Mouse (Mus musculus) embryonic facial prominence, embryonic 15.5 days (tissue): ENCODE results near the gene Abhd17c. TPM values are rescaled to one million over a fixed set of nuclear protein-coding genes. Genes with fewer than 3 reads are reported as not detected.

ENCODE experiments used
- ATAC-seq: fragments of 200-750 bp; cut with Nextera tagmentation; 2 replicates; pipeline ENCODE4 v1.8.0; 2017; ENCODE audit warnings: low read depth, moderate TSS enrichment; ENCODE audit not compliant: insufficient number of reproducible peaks, low FRiP score, low TSS enrichment
- H3K27ac ChIP-seq: fragments of 300-500 bp; sonication (generic); replicated peaks from 2 replicates; pipeline ENCODE4 v1.5.1; 2015; ENCODE audit warnings: mild to moderate bottlenecking, inconsistent platforms
- H3K27me3 ChIP-seq: fragments of 300-500 bp; sonication (generic); 2 replicates; pipeline ENCODE4 v1.6.1; 2015; ENCODE audit warnings: inconsistent platforms
- H3K36me3 ChIP-seq: fragments of 300-500 bp; sonication (generic); 2 replicates; pipeline ENCODE4 v1.6.1; 2015; ENCODE audit warnings: mild to moderate bottlenecking, inconsistent platforms
- H3K4me1 ChIP-seq: fragments of 300-500 bp; sonication (generic); 2 replicates; pipeline ENCODE4 v1.6.1; 2015; ENCODE audit warnings: inconsistent platforms
- H3K4me2 ChIP-seq: fragments of 300-500 bp; sonication (generic); replicated peaks from 2 replicates; pipeline ENCODE4 v1.6.1; 2015; ENCODE audit warnings: mild to moderate bottlenecking, inconsistent platforms
- H3K4me3 ChIP-seq: fragments of 300-500 bp; sonication (generic); replicated peaks from 2 replicates; pipeline ENCODE4 v1.5.1; 2015; ENCODE audit warnings: mild to moderate bottlenecking, inconsistent platforms
- H3K9ac ChIP-seq: fragments of 300-500 bp; sonication (generic); 2 replicates; pipeline ENCODE4 v1.6.1; 2015; ENCODE audit warnings: inconsistent platforms
- H3K9me3 ChIP-seq: fragments of 300-500 bp; sonication (generic); replicated peaks from 2 replicates; pipeline ENCODE4 v1.6.1; 2016; ENCODE audit warnings: inconsistent platforms
- WGBS: fragments of 180-500 bp; shearing (Covaris S2); methylation state at CpG from one replicate; pipeline ENCODE4 v1.1.7; 2015; 5-methylcytosine and 5-hydroxymethylcytosine counted together
- polyA plus RNA-seq: library from polyadenylated mRNA; unstranded; fragments of >200 nt; fragmentation: Nextera tagmentation; extraction: Ambion mirVana; gene quantifications from 2 replicates; pipeline ENCODE4 v1.2.1, GENCODE M21; 2015

Gene Abhd17c
- polyA plus RNA-seq, 1 experiment from 2014 or later, result 39.5 TPM

- no peaks in the 10 kb centered on the region for H3K27me3 ChIP-seq
- peaks cover 27% of the 10 kb centered on the region for H3K4me1 ChIP-seq
- H3K4me2 ChIP-seq, result peak overlapping the region; percentile 86
- no peak for ATAC-seq
- H3K27ac ChIP-seq, result no peak overlapping the region
- H3K4me3 ChIP-seq, result peak overlapping the region; percentile 87
- H3K9me3 ChIP-seq, result no peaks in the 10 kb centered on the region
- WGBS, result 64% methylated on average over 6 of the region's 6 CpGs
- no peak overlapping the region for H3K9ac ChIP-seq
- H3K36me3 ChIP-seq, result no peaks in the 10 kb centered on the region
These were observed 681 bp upstream of the Abhd17c start for GRCm38 (mm10) chr7:84152374-84152773.

GRCm38 (mm10) chr7:84151960-84152334 is 254 bp upstream of the Abhd17c start:
- peak overlapping the region; percentile 86 for H3K4me2 ChIP-seq
- 0% methylated on average over 36 of the region's 55 CpGs for WGBS
- H3K9me3 ChIP-seq, result no peaks in the 10 kb centered on the region
- no peaks in the 10 kb centered on the region for H3K27me3 ChIP-seq
- ATAC-seq, result peak; percentile 96
- H3K4me3 ChIP-seq, result peak overlapping the region; percentile 87
- H3K9ac ChIP-seq, result peak overlapping the region; percentile 86
- peaks cover 27% of the 10 kb centered on the region for H3K4me1 ChIP-seq
- H3K27ac ChIP-seq, result peak overlapping the region; percentile 90
- no peaks in the 10 kb centered on the region for H3K36me3 ChIP-seq

DNA sequence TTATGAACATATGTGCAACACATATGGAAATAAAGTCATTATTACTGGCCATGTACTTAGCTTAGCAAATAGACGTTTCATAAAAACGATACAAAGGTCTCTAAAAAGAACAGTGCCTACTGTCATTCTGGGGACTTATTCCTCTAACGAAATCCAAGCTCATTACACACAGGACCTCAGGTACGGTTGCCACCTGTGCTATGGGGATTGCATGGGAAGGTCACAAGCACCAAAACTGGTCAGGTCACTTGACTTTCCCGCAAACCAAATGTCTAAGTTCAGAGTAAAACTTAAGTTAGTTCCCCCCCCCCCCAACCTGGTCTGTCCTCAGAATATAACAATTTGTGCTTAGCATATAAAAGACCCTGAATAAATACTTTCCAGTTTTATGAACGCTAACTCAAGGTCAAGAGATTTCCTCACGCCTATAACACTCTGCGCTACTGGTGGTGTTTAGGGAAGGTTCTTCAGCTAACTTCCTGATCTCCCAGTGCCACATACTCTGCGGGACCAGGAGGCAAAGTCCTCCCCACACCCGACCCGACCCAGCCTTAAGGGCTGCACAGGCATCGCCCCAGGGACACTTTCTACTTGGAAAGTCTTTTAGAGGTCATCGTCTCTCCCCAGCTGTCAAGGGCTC is 1.2 kb downstream of the Abhd17c start:
- WGBS, result 5% methylated on average over 13 of the region's 13 CpGs
- Histone ChIP-seq H3K4me1 (peaks cover 34% of the 10 kb centered on the region), H3K27me3 (no peaks in the 10 kb centered on the region), H3K36me3 (no peaks in the 10 kb centered on the region), H3K4me2 (peak overlapping the region; percentile 86), H3K27ac (peak overlapping the region; percentile 90; the same call in 1 of the 2 replicates), H3K9ac (peak overlapping the region; percentile 86), H3K9me3 (no peaks in the 10 kb centered on the region), H3K4me3 (peak overlapping the region; percentile 87)
- no peak for ATAC-seq

GRCm38 (mm10) chr7:84149821-84150220 is 1.9 kb downstream of the Abhd17c start:
- ATAC-seq, result no peak

DNA sequence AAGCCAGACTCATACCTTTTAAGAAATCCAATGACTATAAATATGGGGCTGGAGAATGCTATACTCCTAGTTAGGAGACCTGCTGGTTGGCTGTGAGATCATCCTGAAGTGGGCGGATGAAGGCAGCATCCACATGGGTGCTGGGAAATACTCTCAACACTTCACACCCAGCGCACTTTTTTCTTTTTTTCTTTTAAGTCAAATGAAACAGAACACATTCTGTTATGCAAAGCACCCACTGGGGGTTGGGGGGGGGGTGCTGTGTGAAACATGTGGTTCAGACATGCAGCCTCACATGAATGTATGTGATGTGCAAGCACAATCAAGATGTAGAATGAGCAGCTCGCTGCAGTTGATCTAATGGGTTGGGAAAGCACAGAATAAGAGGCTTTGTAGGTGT is 2.8 kb downstream of the Abhd17c start:
- no peaks in the 10 kb centered on the region for H3K9me3 ChIP-seq
- H3K4me1 ChIP-seq, result peaks cover 39% of the 10 kb centered on the region
- no peaks in the 10 kb centered on the region for H3K36me3 ChIP-seq
- H3K4me3 ChIP-seq, result no peak overlapping the region
- H3K9ac ChIP-seq, result no peak overlapping the region
- no peaks in the 10 kb centered on the region for H3K27me3 ChIP-seq
- no peak for ATAC-seq
- H3K4me2 ChIP-seq, result no peak overlapping the region
- WGBS, result 81% methylated on average over 3 of the region's 3 CpGs
- no peak overlapping the region for H3K27ac ChIP-seq

More at GRCm38 (mm10) chr7:84149821-84150220, 1.9 kb downstream of the Abhd17c start:
- peaks cover 35% of the 10 kb centered on the region for H3K4me1 ChIP-seq
- no peaks in the 10 kb centered on the region for H3K36me3 ChIP-seq
- peak overlapping the region; percentile 86 for H3K4me2 ChIP-seq
- H3K27me3 ChIP-seq, result no peaks in the 10 kb centered on the region
- no peak overlapping the region for H3K9ac ChIP-seq
- H3K27ac ChIP-seq, result no peak overlapping the region
- H3K4me3 ChIP-seq, result peak overlapping the region; percentile 87
- 53% methylated on average over 4 of the region's 4 CpGs for WGBS
- H3K9me3 ChIP-seq, result no peaks in the 10 kb centered on the region

- H3K4me2 ChIP-seq, result no peak overlapping the region
- no peak overlapping the region for H3K9ac ChIP-seq
- peaks cover 49% of the 10 kb centered on the region for H3K4me1 ChIP-seq
- no peaks in the 10 kb centered on the region for H3K27me3 ChIP-seq
- no peak for ATAC-seq
- no peak overlapping the region for H3K27ac ChIP-seq
- no peaks in the 10 kb centered on the region for H3K36me3 ChIP-seq
- no peak overlapping the region for H3K4me3 ChIP-seq
- WGBS, result 93% methylated on average over 1 of the region's 1 CpGs
- H3K9me3 ChIP-seq, result no peaks in the 10 kb centered on the region
These were observed 3.9 kb downstream of the Abhd17c start for GRCm38 (mm10) chr7:84147746-84148145.

DNA sequence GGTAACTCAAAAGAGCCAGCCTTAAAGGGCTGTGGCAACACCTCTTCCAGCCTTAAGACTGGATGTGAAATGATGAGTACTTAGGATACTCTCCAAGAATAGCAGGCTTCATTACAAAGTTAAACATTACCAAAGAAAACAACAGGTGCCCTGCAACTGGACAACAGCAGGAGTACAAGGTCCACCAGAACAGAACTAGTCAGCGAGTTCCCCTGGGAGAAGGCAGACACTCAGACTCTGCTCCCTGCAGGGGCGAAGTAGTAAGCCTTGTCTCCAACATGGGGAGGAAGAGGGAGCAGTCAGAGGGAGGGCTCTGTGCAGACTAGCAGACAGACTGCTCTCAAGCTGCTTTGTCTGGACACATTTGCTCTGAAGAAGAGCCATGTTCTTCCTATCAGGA is 6.1 kb downstream of the Abhd17c start:
- Histone ChIP-seq H3K4me3 (no peak overlapping the region), H3K9me3 (no peaks in the 10 kb centered on the region), H3K36me3 (no peaks in the 10 kb centered on the region), H3K4me2 (no peak overlapping the region), H3K9ac (no peak overlapping the region), H3K27ac (no peak overlapping the region), H3K4me1 (peaks cover 46% of the 10 kb centered on the region), H3K27me3 (no peaks in the 10 kb centered on the region)
- 67% methylated on average over 2 of the region's 2 CpGs for WGBS
- no peak for ATAC-seq

- no peak overlapping the region for H3K27ac ChIP-seq
These were observed 8.8 kb downstream of the Abhd17c start for GRCm38 (mm10) chr7:84142736-84143473.

GRCm38 (mm10) chr7:84142196-84142595 is 9.5 kb downstream of the Abhd17c start:
- Histone ChIP-seq H3K4me2 (no peak overlapping the region), H3K36me3 (no peaks in the 10 kb centered on the region), H3K4me3 (no peak overlapping the region), H3K4me1 (peaks cover 37% of the 10 kb centered on the region), H3K9me3 (no peaks in the 10 kb centered on the region), H3K9ac (no peak overlapping the region), H3K27ac (no peak overlapping the region), H3K27me3 (no peaks in the 10 kb centered on the region)
- 88% methylated on average over 4 of the region's 4 CpGs for WGBS
- ATAC-seq, result no peak

More at GRCm38 (mm10) chr7:84142736-84143473, 8.8 kb downstream of the Abhd17c start:
- Histone ChIP-seq H3K4me3 (no peak overlapping the region), H3K27me3 (no peaks in the 10 kb centered on the region), H3K9me3 (no peaks in the 10 kb centered on the region), H3K36me3 (no peaks in the 10 kb centered on the region), H3K4me2 (no peak overlapping the region), H3K9ac (no peak overlapping the region), H3K4me1 (peaks cover 34% of the 10 kb centered on the region)
- no peak for ATAC-seq
- WGBS, result 41% methylated on average over 7 of the region's 7 CpGs

DNA sequence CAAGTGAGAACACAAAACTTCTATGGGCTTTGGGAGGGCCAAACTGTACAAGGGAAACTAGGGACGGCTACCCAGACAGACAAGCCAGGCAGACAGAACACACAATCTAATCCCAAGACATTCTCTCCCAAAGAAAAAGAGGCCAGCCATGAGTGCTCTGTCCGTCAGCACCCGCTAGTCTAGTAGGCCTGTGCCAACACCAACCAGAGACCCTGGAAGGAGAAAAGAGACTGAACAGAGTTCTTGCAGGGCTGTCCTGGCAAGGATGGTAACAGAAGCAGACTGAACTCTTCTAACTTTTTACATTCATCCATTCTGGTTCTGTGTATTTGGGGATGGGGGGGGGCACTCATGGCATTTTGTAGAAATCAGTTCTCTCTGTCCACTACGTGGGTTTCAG is 12.1 kb downstream of the Abhd17c start:
- WGBS, result 56% methylated on average over 4 of the region's 4 CpGs
- Histone ChIP-seq H3K4me2 (no peak overlapping the region), H3K9me3 (no peaks in the 10 kb centered on the region), H3K4me1 (peaks cover 38% of the 10 kb centered on the region), H3K4me3 (no peak overlapping the region), H3K36me3 (no peaks in the 10 kb centered on the region), H3K27ac (no peak overlapping the region), H3K27me3 (no peaks in the 10 kb centered on the region), H3K9ac (no peak overlapping the region)
- ATAC-seq, result no peak

DNA sequence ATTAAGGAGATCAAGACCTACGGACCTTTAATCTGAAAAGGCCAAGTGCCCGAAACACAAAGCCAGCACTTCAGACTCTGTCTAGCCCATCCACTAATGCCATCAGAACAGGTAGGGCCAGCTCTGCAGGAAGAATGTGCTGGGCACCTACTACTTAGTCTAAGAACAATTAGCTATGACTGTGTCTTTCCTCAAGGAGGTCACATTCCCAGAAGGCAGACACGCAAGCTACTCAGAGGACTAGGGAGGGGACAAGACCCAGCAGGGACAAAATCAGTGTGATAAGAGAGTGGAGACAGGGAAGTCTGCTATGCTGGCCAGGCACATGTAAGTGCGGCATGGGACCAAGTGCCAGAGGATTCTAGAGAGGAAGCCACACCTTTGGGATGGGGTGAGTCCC is 13.0 kb downstream of the Abhd17c start:
- no peaks in the 10 kb centered on the region for H3K27me3 ChIP-seq
- no peaks in the 10 kb centered on the region for H3K9me3 ChIP-seq
- H3K4me1 ChIP-seq, result peaks cover 32% of the 10 kb centered on the region
- no peak overlapping the region for H3K27ac ChIP-seq
- H3K4me2 ChIP-seq, result no peak overlapping the region
- no peak for ATAC-seq
- no peaks in the 10 kb centered on the region for H3K36me3 ChIP-seq
- 71% methylated on average over 4 of the region's 4 CpGs for WGBS
- no peak overlapping the region for H3K4me3 ChIP-seq
- no peak overlapping the region for H3K9ac ChIP-seq
